Mouse (Mus musculus) embryonic fibroblast, embryonic 13.5 days (primary cell): ENCODE results near the gene Pfkl.

ENCODE experiments used
- CTCF ChIP-seq: IDR thresholded peaks from 2 replicates; pipeline ENCODE4 v1.5.1; 2011; ENCODE audit warnings: mild to moderate bottlenecking, control low read depth, low read length, moderate library complexity, borderline replicate concordance; ENCODE audit not compliant: insufficient read depth
- POLR2A ChIP-seq: IDR thresholded peaks from 2 replicates; pipeline ENCODE4 v1.6.1; 2011; ENCODE audit warnings: low read depth, mild to moderate bottlenecking, control low read depth, low read length, moderate library complexity

DNA sequence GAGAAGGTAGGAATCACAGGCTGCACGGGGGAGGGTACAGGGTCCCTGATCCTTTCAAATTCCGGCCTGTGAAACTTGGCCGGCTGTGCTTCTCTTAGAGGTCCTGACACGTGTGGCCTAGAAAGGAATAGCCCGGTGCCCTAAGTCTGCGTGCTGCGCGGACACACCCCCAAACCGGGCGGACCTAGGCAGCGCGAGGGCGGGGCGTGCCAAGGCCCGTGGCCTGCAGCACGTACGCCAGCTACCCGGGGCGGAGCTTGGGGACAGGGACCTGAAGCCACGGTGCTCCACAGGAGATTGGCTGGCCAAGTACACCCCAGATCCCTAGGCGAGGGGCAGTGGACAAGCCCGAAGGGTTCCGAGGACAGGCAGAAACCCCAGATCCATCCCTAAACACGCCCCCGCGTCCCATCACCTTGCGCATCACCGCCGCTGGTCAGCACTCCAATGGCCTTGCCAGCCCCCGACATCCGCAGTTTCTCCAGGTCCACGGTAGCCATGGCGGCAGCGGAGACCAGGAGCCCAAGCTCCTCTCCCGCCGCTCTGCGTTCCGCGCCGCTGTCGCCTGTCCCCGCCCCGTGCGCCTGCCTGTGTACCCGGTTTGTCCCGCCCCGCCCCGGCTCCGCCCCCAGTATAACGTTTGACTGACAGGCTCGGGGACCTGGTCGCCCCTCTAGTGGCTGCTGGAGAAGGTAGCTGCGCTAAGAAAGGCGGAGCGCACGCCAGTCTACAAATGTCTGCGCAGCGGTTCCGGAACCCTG, 519 bp downstream of the Pfkl start:
- TF ChIP-seq CTCF (peak; percentile 19; the same call in 1 of the 2 replicates), POLR2A (peak; percentile 83)
